Mouse (Mus musculus) lung, embryonic 16.5 days (tissue): ENCODE measurements around the gene Prkca. TPM values are rescaled to one million over a fixed set of nuclear protein-coding genes. Genes with fewer than 3 reads are reported as not detected.

ENCODE experiments used
- ATAC-seq: fragments of 200-750 bp; cut with Nextera tagmentation; 2 replicates; pipeline ENCODE4 v1.8.0; 2017; ENCODE audit warnings: low read depth, mild to moderate bottlenecking, moderate library complexity
- H3K27ac ChIP-seq: fragments of 300-500 bp; sonication (generic); 2 replicates; pipeline ENCODE4 v1.5.1; 2014; ENCODE audit warnings: mild to moderate bottlenecking, control low read depth, low read length
- H3K27me3 ChIP-seq: fragments of 300-500 bp; sonication (generic); 2 replicates; pipeline ENCODE4 v1.6.1; 2014; ENCODE audit warnings: low read depth, low read length, mixed read lengths; ENCODE audit not compliant: control insufficient read depth, insufficient read depth
- H3K36me3 ChIP-seq: fragments of 300-500 bp; sonication (generic); 2 replicates; pipeline ENCODE4 v1.6.1; 2014; ENCODE audit warnings: low read length; ENCODE audit not compliant: control insufficient read depth, insufficient read depth
- H3K4me1 ChIP-seq: fragments of 300-500 bp; sonication (generic); replicated peaks from 2 replicates; pipeline ENCODE4 v1.6.1; 2014; ENCODE audit warnings: low read length, mixed read lengths; ENCODE audit not compliant: control insufficient read depth, insufficient read depth
- H3K4me2 ChIP-seq: fragments of 300-500 bp; sonication (generic); 2 replicates; pipeline ENCODE4 v1.6.1; 2014; ENCODE audit warnings: low read depth, low read length, control low read depth
- H3K4me3 ChIP-seq: fragments of 300-500 bp; sonication (generic); 2 replicates; pipeline ENCODE4 v1.5.1; 2014; ENCODE audit warnings: mild to moderate bottlenecking, low read length, control low read depth
- H3K9ac ChIP-seq: fragments of 300-500 bp; sonication (generic); 2 replicates; pipeline ENCODE4 v1.6.1; 2014; ENCODE audit warnings: low read length, control low read depth
- H3K9me3 ChIP-seq: fragments of 300-500 bp; sonication (generic); 2 replicates; pipeline ENCODE4 v1.6.1; 2016; ENCODE audit warnings: low read length; ENCODE audit not compliant: control insufficient read depth
- WGBS: fragments of 180-500 bp; shearing (Covaris S2); extraction: QIAGEN DNeasy Blood & Tissue Kit; methylation state at CpG from one replicate; pipeline ENCODE4 v1.1.7; 2014; 5-methylcytosine and 5-hydroxymethylcytosine counted together
- polyA plus RNA-seq: library from polyadenylated mRNA; unstranded; fragments of >200 nt; fragmentation: Nextera tagmentation; extraction: Ambion mirVana; gene quantifications from 2 replicates; pipeline ENCODE4 v1.2.1, GENCODE M21; 2015

Prkca gene
- polyA plus RNA-seq, 1 experiment from 2014 or later = 10.1 TPM

GRCm38 (mm10) chr11:108114091-108114490, 229.6 kb downstream of the Prkca start:
- Histone ChIP-seq H3K27me3 (no peaks in the 10 kb centered on the region), H3K36me3 (no peaks in the 10 kb centered on the region), H3K4me2 (no peak overlapping the region), H3K27ac (no peak overlapping the region), H3K4me3 (no peak overlapping the region), H3K4me1 (peaks cover 18% of the 10 kb centered on the region; the same call in 1 of the 2 replicates), H3K9me3 (no peaks in the 10 kb centered on the region), H3K9ac (no peak overlapping the region)
- ATAC-seq = no peak
- 93% methylated on average over 3 of the region's 3 CpGs for WGBS

- WGBS = 51% methylated on average over 3 of the region's 3 CpGs
- no peak for ATAC-seq
These were observed 231.3 kb downstream of the Prkca start for GRCm38 (mm10) chr11:108112437-108112836.

GRCm38 (mm10) chr11:108104085-108104484, 239.6 kb downstream of the Prkca start:
- WGBS = 89% methylated on average over 6 of the region's 6 CpGs
- Histone ChIP-seq H3K27ac (no peak overlapping the region), H3K27me3 (no peaks in the 10 kb centered on the region)

More at GRCm38 (mm10) chr11:108112437-108112836, 231.3 kb downstream of the Prkca start:
- Histone ChIP-seq H3K27me3 (no peaks in the 10 kb centered on the region), H3K9ac (no peak overlapping the region), H3K27ac (no peak overlapping the region), H3K9me3 (no peaks in the 10 kb centered on the region), H3K4me2 (no peak overlapping the region), H3K4me3 (no peak overlapping the region), H3K36me3 (no peaks in the 10 kb centered on the region), H3K4me1 (peaks cover 11% of the 10 kb centered on the region; the same call in 1 of the 2 replicates)

GRCm38 (mm10) chr11:108101280-108101950, 242.3 kb downstream of the Prkca start:
- Histone ChIP-seq H3K9ac (no peak overlapping the region), H3K9me3 (peaks cover 4% of the 10 kb centered on the region; the same call in 1 of the 2 replicates), H3K36me3 (no peaks in the 10 kb centered on the region), H3K4me2 (no peak overlapping the region), H3K27me3 (no peaks in the 10 kb centered on the region), H3K4me1 (peaks cover 7% of the 10 kb centered on the region), H3K4me3 (no peak overlapping the region), H3K27ac (no peak overlapping the region)
- peak; percentile 56; the same call in 1 of the 2 replicates for ATAC-seq
- WGBS = 43% methylated on average over 8 of the region's 8 CpGs

More at GRCm38 (mm10) chr11:108104085-108104484, 239.6 kb downstream of the Prkca start:
- H3K36me3 ChIP-seq = no peaks in the 10 kb centered on the region
- no peak overlapping the region for H3K4me2 ChIP-seq
- H3K4me3 ChIP-seq = no peak overlapping the region
- H3K9ac ChIP-seq = no peak overlapping the region
- peaks cover 4% of the 10 kb centered on the region; the same call in 1 of the 2 replicates for H3K9me3 ChIP-seq
- no peak for ATAC-seq
- H3K4me1 ChIP-seq = peaks cover 7% of the 10 kb centered on the region

- no peak overlapping the region for H3K4me3 ChIP-seq
- ATAC-seq = no peak
- no peaks in the 10 kb centered on the region for H3K27me3 ChIP-seq
- no peak overlapping the region for H3K4me2 ChIP-seq
- no peak overlapping the region for H3K9ac ChIP-seq
- no peaks in the 10 kb centered on the region for H3K36me3 ChIP-seq
- peaks cover 7% of the 10 kb centered on the region for H3K4me1 ChIP-seq
- H3K27ac ChIP-seq = no peak overlapping the region
- no peaks in the 10 kb centered on the region for H3K9me3 ChIP-seq
- 61% methylated on average over 7 of the region's 7 CpGs for WGBS
These were observed 245.4 kb downstream of the Prkca start for GRCm38 (mm10) chr11:108098306-108098705.

- ATAC-seq = no peak
- no peak overlapping the region for H3K27ac ChIP-seq
- H3K4me2 ChIP-seq = no peak overlapping the region
- H3K4me1 ChIP-seq = 0 out of 2 replicates have a peak, but pooled peaks cover 2% of the 10 kb centered on the region
- H3K36me3 ChIP-seq = no peaks in the 10 kb centered on the region
- no peaks in the 10 kb centered on the region for H3K27me3 ChIP-seq
- WGBS = 89% methylated on average over 5 of the region's 5 CpGs
- H3K4me3 ChIP-seq = no peak overlapping the region
- H3K9ac ChIP-seq = no peak overlapping the region
- H3K9me3 ChIP-seq = no peaks in the 10 kb centered on the region
These were observed 248.9 kb downstream of the Prkca start for GRCm38 (mm10) chr11:108094796-108095195.

GRCm38 (mm10) chr11:108093248-108093647, 250.5 kb downstream of the Prkca start:
- Histone ChIP-seq H3K4me1 (0 out of 2 replicates have a peak, but pooled peaks cover 2% of the 10 kb centered on the region), H3K27me3 (no peaks in the 10 kb centered on the region), H3K36me3 (no peaks in the 10 kb centered on the region), H3K27ac (no peak overlapping the region), H3K9me3 (no peaks in the 10 kb centered on the region), H3K4me2 (no peak overlapping the region), H3K4me3 (no peak overlapping the region), H3K9ac (no peak overlapping the region)
- ATAC-seq = no peak
- WGBS = 85% methylated on average over 4 of the region's 4 CpGs

- no peak overlapping the region for H3K4me3 ChIP-seq
- no peak for ATAC-seq
- WGBS = 80% methylated on average over 3 of the region's 3 CpGs
These were observed 252.5 kb downstream of the Prkca start for GRCm38 (mm10) chr11:108091238-108091637.

GRCm38 (mm10) chr11:108090706-108091105, 253.0 kb downstream of the Prkca start:
- no peak overlapping the region for H3K27ac ChIP-seq
- H3K9ac ChIP-seq = no peak overlapping the region
- no peak for ATAC-seq

More at GRCm38 (mm10) chr11:108091238-108091637, 252.5 kb downstream of the Prkca start:
- H3K27me3 ChIP-seq = no peaks in the 10 kb centered on the region
- H3K27ac ChIP-seq = no peak overlapping the region
- no peaks in the 10 kb centered on the region for H3K9me3 ChIP-seq
- no peaks in the 10 kb centered on the region for H3K36me3 ChIP-seq
- no peak overlapping the region for H3K4me2 ChIP-seq
- 0 out of 2 replicates have a peak, but pooled peaks cover 2% of the 10 kb centered on the region for H3K4me1 ChIP-seq
- no peak overlapping the region for H3K9ac ChIP-seq

More at GRCm38 (mm10) chr11:108090706-108091105, 253.0 kb downstream of the Prkca start:
- no peaks in the 10 kb centered on the region for H3K27me3 ChIP-seq
- H3K4me3 ChIP-seq = no peak overlapping the region
- 0 out of 2 replicates have a peak, but pooled peaks cover 2% of the 10 kb centered on the region for H3K4me1 ChIP-seq
- H3K36me3 ChIP-seq = no peaks in the 10 kb centered on the region
- WGBS = 34% methylated on average over 8 of the region's 8 CpGs
- H3K4me2 ChIP-seq = no peak overlapping the region
- no peaks in the 10 kb centered on the region for H3K9me3 ChIP-seq
